Mouse (Mus musculus): ENCODE results near the gene Obp2b. TPM values are rescaled to one million over a fixed set of nuclear protein-coding genes. Genes with fewer than 3 reads are reported as not detected.

Obp2b gene
- polyA plus RNA-seq, 2 experiments = not detected

GRCm38 (mm10) chr2:25776717-25777116 is 39.9 kb downstream of the Obp2b start, which contains the start of gene Lcn11:
Gene Lcn11, plus strand, starts transcription at chr2:25777017.
- TF ChIP-seq EP300 (IDR thresholded peaks at IDR 0.05; ENCODE audit: low read depth) = no peak
- no peak for TF ChIP-seq CTCF (IDR thresholded peaks at IDR 0.05; ENCODE audit: low read depth)
- H3K27me3 ChIP-seq (ENCODE audit: control insufficient read depth, insufficient read depth, low read length) = no peaks in the 10 kb centered on the region
- no peak within 1 kb of the TSS for H3K9ac ChIP-seq (replicated peaks)
- ATAC-seq (ENCODE audit: insufficient read depth) = no peak
- H3K9me3 ChIP-seq (ENCODE audit: control insufficient read depth, low read length) = no peaks in the 10 kb centered on the region
- no peak for DNase-seq (ENCODE audit: low read depth in 3 of 3, low spot score in 3 of 3)
- no peaks in the 10 kb centered on the region for H3K36me3 ChIP-seq (replicated peaks; ENCODE audit: control insufficient read depth, insufficient read depth, low read depth)
- H3K4me1 ChIP-seq (replicated peaks; ENCODE audit: control insufficient read depth in 2 of 2, insufficient read depth in 2 of 2, low read length in 1 of 2) = no peaks in the 10 kb centered on the region
- H3K4me2 ChIP-seq (ENCODE audit: low read depth) = no peak within 1 kb of the TSS
- H3K27ac ChIP-seq = no peak within 1 kb of the TSS
- WGBS (ENCODE audit: insufficient replicate concordance) = 61% methylated on average over 1 of the region's 1 CpGs
- no peak within 1 kb of the TSS for H3K4me3 ChIP-seq (ENCODE audit: insufficient read depth in 1 of 2, low read depth in 2 of 2, low read length in 2 of 2)

- H3K4me1 ChIP-seq (replicated peaks; ENCODE audit: control insufficient read depth in 2 of 2, insufficient read depth in 2 of 2, low read length in 1 of 2) = no peaks in the 10 kb centered on the region
- DNase-seq (ENCODE audit: low read depth in 3 of 3, low spot score in 3 of 3) = no peak
- no peak overlapping the region for H3K9ac ChIP-seq (replicated peaks)
- no peaks in the 10 kb centered on the region for H3K27me3 ChIP-seq (ENCODE audit: control insufficient read depth, insufficient read depth, low read length)
- H3K4me2 ChIP-seq (ENCODE audit: low read depth) = no peak overlapping the region
- H3K36me3 ChIP-seq (replicated peaks; ENCODE audit: control insufficient read depth, insufficient read depth, low read depth) = no peaks in the 10 kb centered on the region
- no peak overlapping the region for H3K27ac ChIP-seq
- no peak overlapping the region for H3K4me3 ChIP-seq (ENCODE audit: insufficient read depth in 1 of 2, low read depth in 2 of 2, low read length in 2 of 2)
- 70% methylated on average over 9 of the region's 9 CpGs for WGBS (ENCODE audit: insufficient replicate concordance)
- TF ChIP-seq EP300 (IDR thresholded peaks at IDR 0.05; ENCODE audit: low read depth) (no peak), CTCF (IDR thresholded peaks at IDR 0.05; ENCODE audit: low read depth) (no peak)
- no peaks in the 10 kb centered on the region for H3K9me3 ChIP-seq (ENCODE audit: control insufficient read depth, low read length)
- no peak for ATAC-seq (ENCODE audit: insufficient read depth)
These were observed 42.3 kb downstream of the Obp2b start for GRCm38 (mm10) chr2:25779076-25779475.

DNA sequence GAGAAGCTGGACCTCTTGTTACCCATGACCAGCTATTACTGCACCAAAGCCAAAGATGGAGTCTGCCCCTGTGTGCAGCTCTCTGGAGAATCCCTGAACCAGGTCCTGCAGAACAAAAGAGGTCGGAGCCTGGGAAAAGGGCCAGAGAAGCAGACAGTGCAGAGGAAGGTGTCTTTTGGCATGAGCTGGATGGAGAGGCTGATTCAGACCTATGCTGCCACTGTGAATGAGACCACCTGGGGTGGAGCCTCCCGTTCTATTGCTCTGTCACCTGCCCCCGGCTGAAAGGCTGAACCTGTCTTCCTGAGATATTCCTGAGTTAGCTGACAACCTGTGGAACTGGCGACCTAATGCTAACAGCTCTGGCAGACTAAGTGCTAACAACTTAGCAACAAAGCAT is 44.1 kb downstream of the Obp2b start:
- 39% methylated on average over 4 of the region's 4 CpGs for WGBS (ENCODE audit: insufficient replicate concordance)
- DNase-seq (ENCODE audit: low read depth in 3 of 3, low spot score in 3 of 3) (no peak), ATAC-seq (ENCODE audit: insufficient read depth) (no peak)
- H3K4me2 ChIP-seq (ENCODE audit: low read depth) = no peak overlapping the region
- H3K27ac ChIP-seq = no peak overlapping the region
- H3K36me3 ChIP-seq (replicated peaks; ENCODE audit: control insufficient read depth, insufficient read depth, low read depth) = no peaks in the 10 kb centered on the region
- no peaks in the 10 kb centered on the region for H3K27me3 ChIP-seq (ENCODE audit: control insufficient read depth, insufficient read depth, low read length)
- no peaks in the 10 kb centered on the region for H3K9me3 ChIP-seq (ENCODE audit: control insufficient read depth, low read length)
- H3K4me1 ChIP-seq (replicated peaks; ENCODE audit: control insufficient read depth in 2 of 2, insufficient read depth in 2 of 2, low read length in 1 of 2) = no peaks in the 10 kb centered on the region
- TF ChIP-seq CTCF (IDR thresholded peaks at IDR 0.05; ENCODE audit: low read depth) = no peak
- no peak for TF ChIP-seq EP300 (IDR thresholded peaks at IDR 0.05; ENCODE audit: low read depth)
- H3K9ac ChIP-seq (replicated peaks) = no peak overlapping the region
- H3K4me3 ChIP-seq (ENCODE audit: insufficient read depth in 1 of 2, low read depth in 2 of 2, low read length in 2 of 2) = no peak overlapping the region

- H3K27ac ChIP-seq = no peak within 1 kb of the TSS
- ATAC-seq (ENCODE audit: insufficient read depth) = no peak
These were observed 45.1 kb downstream of the Obp2b start, which contains the start of gene Gm13539 for GRCm38 (mm10) chr2:25781957-25782356. Gene Gm13539, plus strand, starts transcription at chr2:25782257.

DNA sequence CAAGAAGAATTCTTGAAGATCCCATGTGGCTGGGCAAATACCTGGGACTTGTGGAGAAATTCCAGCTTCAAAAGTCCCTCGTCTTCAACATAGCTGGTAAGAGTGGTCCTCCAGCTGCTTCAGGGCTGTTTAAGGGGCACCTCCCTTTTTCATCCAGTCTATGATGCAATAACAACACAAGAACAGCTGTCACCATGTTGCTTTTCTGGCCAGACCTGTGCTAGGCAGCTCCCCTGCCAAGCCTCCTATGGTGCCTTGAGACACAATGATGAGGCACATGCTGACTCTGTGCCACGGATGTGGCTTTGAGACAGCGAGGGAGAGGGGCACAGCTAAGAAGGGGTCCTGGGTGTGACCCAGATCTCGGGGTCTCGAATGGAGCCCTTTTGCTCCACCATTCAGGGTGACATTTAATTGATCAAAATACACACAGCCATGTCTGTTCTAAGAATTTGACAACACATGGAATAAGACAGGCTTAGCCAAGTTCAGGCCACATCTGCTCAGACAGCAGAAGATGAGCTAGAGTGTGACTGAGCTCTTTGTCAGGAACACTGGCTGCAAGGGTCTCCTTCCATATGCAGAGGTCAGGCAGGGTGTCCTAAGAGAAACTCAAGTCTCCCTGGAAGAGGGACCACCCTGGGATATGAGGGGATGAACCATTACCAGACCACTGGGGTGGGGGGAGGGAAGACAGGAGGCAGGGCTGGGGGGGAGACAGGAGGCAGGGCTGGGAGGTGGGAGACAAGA is 48.9 kb downstream of the Obp2b start:
- ATAC-seq (ENCODE audit: insufficient read depth) (no peak), DNase-seq (ENCODE audit: low read depth in 3 of 3, low spot score in 3 of 3) (no peak)
- H3K9ac ChIP-seq (replicated peaks) = no peak overlapping the region
- no peaks in the 10 kb centered on the region for H3K27me3 ChIP-seq (ENCODE audit: control insufficient read depth, insufficient read depth, low read length)
- no peak overlapping the region for H3K27ac ChIP-seq
- WGBS (ENCODE audit: insufficient replicate concordance) = 59% methylated on average over 5 of the region's 5 CpGs
- TF ChIP-seq EP300 (IDR thresholded peaks at IDR 0.05; ENCODE audit: low read depth) (no peak), CTCF (IDR thresholded peaks at IDR 0.05; ENCODE audit: low read depth) (no peak)
- H3K9me3 ChIP-seq (ENCODE audit: control insufficient read depth, low read length) = no peaks in the 10 kb centered on the region
- peaks cover 16 to 33% of the 10 kb centered on the region in 2 experiments for H3K4me1 ChIP-seq (replicated peaks; ENCODE audit: control insufficient read depth in 2 of 2, insufficient read depth in 2 of 2, low read length in 1 of 2)
- no peak overlapping the region for H3K4me2 ChIP-seq (ENCODE audit: low read depth)
- H3K4me3 ChIP-seq (ENCODE audit: insufficient read depth in 1 of 2, low read depth in 2 of 2, low read length in 2 of 2) = no peak overlapping the region
- H3K36me3 ChIP-seq (replicated peaks; ENCODE audit: control insufficient read depth, insufficient read depth, low read depth) = no peaks in the 10 kb centered on the region

More at GRCm38 (mm10) chr2:25781957-25782356, 45.1 kb downstream of the Obp2b start, which contains the start of gene Gm13539:
- no peak within 1 kb of the TSS for H3K4me2 ChIP-seq (ENCODE audit: low read depth)
- peaks cover 3 to 5% of the 10 kb centered on the region in 2 experiments for H3K4me1 ChIP-seq (replicated peaks; ENCODE audit: control insufficient read depth in 2 of 2, insufficient read depth in 2 of 2, low read length in 1 of 2)
- H3K4me3 ChIP-seq (ENCODE audit: insufficient read depth in 1 of 2, low read depth in 2 of 2, low read length in 2 of 2) = no peak within 1 kb of the TSS
- no peaks in the 10 kb centered on the region for H3K9me3 ChIP-seq (ENCODE audit: control insufficient read depth, low read length)
- DNase-seq (ENCODE audit: low read depth in 3 of 3, low spot score in 3 of 3) = no peak
- H3K9ac ChIP-seq (replicated peaks) = no peak within 1 kb of the TSS
- no peak for TF ChIP-seq CTCF (IDR thresholded peaks at IDR 0.05; ENCODE audit: low read depth)
- TF ChIP-seq EP300 (IDR thresholded peaks at IDR 0.05; ENCODE audit: low read depth) = no peak
- H3K36me3 ChIP-seq (replicated peaks; ENCODE audit: control insufficient read depth, insufficient read depth, low read depth) = no peaks in the 10 kb centered on the region
- 46% methylated on average over 3 of the region's 3 CpGs for WGBS (ENCODE audit: insufficient replicate concordance)
- H3K27me3 ChIP-seq (ENCODE audit: control insufficient read depth, insufficient read depth, low read length) = no peaks in the 10 kb centered on the region
